Mouse (Mus musculus) neural tube, embryonic 14.5 days (tissue): ENCODE measurements around the gene Tgfbr3. TPM values are rescaled to one million over a fixed set of nuclear protein-coding genes. Genes with fewer than 3 reads are reported as not detected.
"Not testable (repeated sequence)": the region's sequence is repeated elsewhere in the genome, so short reads cannot be mapped to it uniquely, and the experiment has no call there.

Experiments
- ATAC-seq: fragments of 200-750 bp; cut with Nextera tagmentation; 2 replicates; pipeline ENCODE4 v1.8.0; 2017; ENCODE audit warnings: low read depth, mild to moderate bottlenecking, moderate TSS enrichment, moderate library complexity
- H3K27ac ChIP-seq: fragments of 300-500 bp; sonication (generic); 2 replicates; pipeline ENCODE4 v1.5.1; 2014; ENCODE audit warnings: low read depth, mild to moderate bottlenecking, control low read depth, low read length, moderate library complexity, mixed read lengths
- H3K27me3 ChIP-seq: fragments of 300-500 bp; sonication (generic); 2 replicates; pipeline ENCODE4 v1.6.1; 2014; ENCODE audit warnings: low read length; ENCODE audit not compliant: control insufficient read depth, insufficient read depth
- H3K36me3 ChIP-seq: fragments of 300-500 bp; sonication (generic); 2 replicates; pipeline ENCODE4 v1.6.1; 2014; ENCODE audit warnings: low read length, mixed read lengths; ENCODE audit not compliant: control insufficient read depth, insufficient read depth
- H3K4me1 ChIP-seq: fragments of 300-500 bp; sonication (generic); 2 replicates; pipeline ENCODE4 v1.6.1; 2014; ENCODE audit warnings: low read length; ENCODE audit not compliant: control insufficient read depth, insufficient read depth
- H3K4me2 ChIP-seq: fragments of 300-500 bp; sonication (generic); 2 replicates; pipeline ENCODE4 v1.6.1; 2014; ENCODE audit warnings: mild to moderate bottlenecking, low read depth, low read length, control low read depth
- H3K4me3 ChIP-seq: fragments of 300-500 bp; sonication (generic); 2 replicates; pipeline ENCODE4 v1.5.1; 2014; ENCODE audit warnings: low read depth, low read length, control low read depth, mixed read lengths
- H3K9ac ChIP-seq: fragments of 300-500 bp; sonication (generic); replicated peaks from 2 replicates; pipeline ENCODE4 v1.6.1; 2014; ENCODE audit warnings: low read depth, mild to moderate bottlenecking, control low read depth, low read length, mixed read lengths
- H3K9me3 ChIP-seq: fragments of 300-500 bp; sonication (generic); 2 replicates; pipeline ENCODE4 v1.6.1; 2016; ENCODE audit warnings: low read length; ENCODE audit not compliant: control insufficient read depth
- WGBS: fragments of 180-500 bp; shearing (Covaris S2); extraction: QIAGEN DNeasy Blood & Tissue Kit; methylation state at CpG from one replicate; pipeline ENCODE4 v1.1.7; 2014; 5-methylcytosine and 5-hydroxymethylcytosine counted together
- polyA plus RNA-seq: library from polyadenylated mRNA; unstranded; fragments of >200 nt; fragmentation: Nextera tagmentation; extraction: Ambion mirVana; gene quantifications from 2 replicates; pipeline ENCODE4 v1.2.1, GENCODE M21; 2014

Gene Tgfbr3
- polyA plus RNA-seq, 1 experiment from 2014 or later = 2.6 TPM

- H3K36me3 ChIP-seq, H3K4me2 ChIP-seq, H3K9me3 ChIP-seq, H3K27ac ChIP-seq, H3K4me3 ChIP-seq, H3K27me3 ChIP-seq, ATAC-seq, H3K9ac ChIP-seq: not testable (repeated sequence)
- 89% methylated on average over 2 of the region's 2 CpGs for WGBS
- H3K4me1 ChIP-seq = peaks cover 18% of the 10 kb centered on the region
These were observed 65.9 kb downstream of the Tgfbr3 start for GRCm38 (mm10) chr5:107223483-107223882.

DNA sequence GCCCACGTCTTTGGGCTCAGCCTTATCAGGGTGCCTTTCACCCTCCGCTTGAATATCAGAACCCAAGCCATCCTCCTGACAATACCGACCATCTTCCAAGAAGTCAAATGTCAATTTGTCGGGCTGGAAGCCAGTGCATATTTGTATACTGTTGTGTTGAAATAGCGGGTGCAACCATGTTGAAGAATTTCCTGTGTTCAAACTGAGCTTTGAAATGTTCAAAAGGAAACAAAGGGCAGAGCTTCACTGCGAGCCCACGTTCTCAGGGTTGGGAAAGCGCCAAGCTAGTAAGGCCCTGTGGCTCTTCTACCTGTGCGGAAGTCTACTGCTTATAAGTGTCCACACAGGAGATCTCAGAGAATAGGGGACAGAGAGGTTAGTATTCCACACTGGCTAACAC, 66.4 kb downstream of the Tgfbr3 start:
- no peak for ATAC-seq

GRCm38 (mm10) chr5:107222670-107223005, 66.8 kb downstream of the Tgfbr3 start:
- Histone ChIP-seq H3K4me1 (peaks cover 18% of the 10 kb centered on the region), H3K9ac (no peak overlapping the region), H3K4me3 (no peak overlapping the region), H3K27me3 (no peaks in the 10 kb centered on the region), H3K27ac (peak overlapping the region; percentile 64), H3K4me2 (peak overlapping the region; percentile 24), H3K36me3 (no peaks in the 10 kb centered on the region), H3K9me3 (no peaks in the 10 kb centered on the region)
- WGBS = 27% methylated on average over 1 of the region's 1 CpGs
- peak; percentile 25; the same call in 1 of the 2 replicates for ATAC-seq

More for the DNA sequence above, 66.4 kb downstream of the Tgfbr3 start:
- H3K9me3 ChIP-seq = no peaks in the 10 kb centered on the region
- H3K9ac ChIP-seq = no peak overlapping the region
- no peaks in the 10 kb centered on the region for H3K36me3 ChIP-seq
- H3K4me1 ChIP-seq = peaks cover 18% of the 10 kb centered on the region
- H3K27me3 ChIP-seq = no peaks in the 10 kb centered on the region
- no peak overlapping the region for H3K4me2 ChIP-seq
- H3K4me3 ChIP-seq = no peak overlapping the region
- no peak overlapping the region for H3K27ac ChIP-seq
- WGBS = 81% methylated on average over 9 of the region's 9 CpGs

GRCm38 (mm10) chr5:107221892-107222669, 67.3 kb downstream of the Tgfbr3 start:
- no peaks in the 10 kb centered on the region for H3K36me3 ChIP-seq
- H3K9me3 ChIP-seq = no peaks in the 10 kb centered on the region
- peaks cover 18% of the 10 kb centered on the region for H3K4me1 ChIP-seq
- H3K4me2 ChIP-seq = peak overlapping the region; percentile 24
- no peak overlapping the region for H3K4me3 ChIP-seq
- ATAC-seq = peak; percentile 81
- no peaks in the 10 kb centered on the region for H3K27me3 ChIP-seq
- 22% methylated on average over 17 of the region's 17 CpGs for WGBS
- H3K27ac ChIP-seq = peak overlapping the region; percentile 64
- no peak overlapping the region for H3K9ac ChIP-seq

DNA sequence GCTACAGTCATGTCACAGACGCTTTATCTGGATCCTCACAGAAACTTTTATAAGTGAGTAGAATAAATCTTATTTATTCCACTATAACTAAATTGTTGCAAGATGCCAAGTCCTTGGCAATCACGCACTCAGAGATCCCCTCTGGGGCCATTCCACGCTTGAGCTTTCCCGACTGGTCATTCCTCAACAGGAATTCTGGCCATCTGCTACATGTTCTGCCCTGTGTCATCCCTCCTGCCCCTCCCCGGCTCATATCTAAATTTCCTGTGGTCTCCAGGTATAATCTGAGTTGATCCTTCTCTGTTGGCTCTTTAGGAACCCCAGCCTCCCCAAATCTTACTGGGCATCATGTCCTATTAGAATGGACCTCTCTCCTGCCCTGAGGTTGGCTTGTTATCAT, 68.5 kb downstream of the Tgfbr3 start:
- no peaks in the 10 kb centered on the region for H3K27me3 ChIP-seq
- no peaks in the 10 kb centered on the region for H3K9me3 ChIP-seq
- no peaks in the 10 kb centered on the region for H3K36me3 ChIP-seq
- ATAC-seq = no peak
- no peak overlapping the region for H3K4me2 ChIP-seq
- H3K9ac ChIP-seq = no peak overlapping the region
- H3K4me1 ChIP-seq = peaks cover 18% of the 10 kb centered on the region
- no peak overlapping the region for H3K27ac ChIP-seq
- H3K4me3 ChIP-seq = no peak overlapping the region
- 61% methylated on average over 5 of the region's 5 CpGs for WGBS

DNA sequence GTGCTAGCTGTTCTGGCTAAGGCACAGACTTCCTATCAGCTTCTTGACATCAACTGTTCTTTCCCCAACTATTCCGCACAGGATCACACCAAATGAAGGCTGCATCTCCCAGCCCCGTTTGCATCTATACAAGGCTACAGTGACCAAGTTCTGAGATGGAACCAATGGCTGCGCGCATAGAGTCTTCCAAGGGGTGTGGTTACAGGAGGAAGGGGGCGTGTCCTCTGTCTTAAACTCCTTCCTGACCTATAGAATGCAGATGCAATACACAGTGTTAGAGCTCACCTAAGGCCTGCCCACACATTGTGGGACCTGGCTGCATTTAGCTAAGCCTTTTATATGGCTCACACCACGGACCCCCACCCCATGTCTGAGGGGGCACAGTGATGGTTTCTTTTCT, 69.5 kb downstream of the Tgfbr3 start:
- H3K27ac ChIP-seq = no peak overlapping the region
- no peaks in the 10 kb centered on the region for H3K27me3 ChIP-seq
- WGBS = 88% methylated on average over 6 of the region's 6 CpGs
- H3K4me3 ChIP-seq = no peak overlapping the region
- no peak for ATAC-seq
- no peak overlapping the region for H3K9ac ChIP-seq
- H3K36me3 ChIP-seq = no peaks in the 10 kb centered on the region
- H3K9me3 ChIP-seq = no peaks in the 10 kb centered on the region
- no peak overlapping the region for H3K4me2 ChIP-seq
- peaks cover 18% of the 10 kb centered on the region for H3K4me1 ChIP-seq

DNA sequence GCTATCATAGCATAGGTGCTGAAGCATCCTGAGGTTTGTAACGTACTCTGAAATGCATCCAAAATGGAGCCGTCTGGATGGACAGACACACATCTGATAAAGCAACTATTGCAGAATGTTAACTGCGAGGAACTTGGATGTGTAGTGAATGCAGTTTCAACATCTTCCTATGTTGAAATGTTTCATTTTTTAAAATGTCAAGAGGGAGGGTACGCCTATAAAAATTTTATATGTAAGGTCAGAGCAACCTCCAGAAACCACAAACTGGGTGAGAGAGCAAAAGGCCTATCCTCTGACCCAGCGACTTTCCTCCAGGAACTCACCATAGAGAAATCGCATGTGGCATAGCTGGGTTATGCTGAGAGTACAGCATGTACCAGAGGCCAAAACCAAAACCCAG, 70.1 kb downstream of the Tgfbr3 start:
- ATAC-seq = no peak
- Histone ChIP-seq H3K36me3 (no peaks in the 10 kb centered on the region), H3K9ac (no peak overlapping the region), H3K9me3 (no peaks in the 10 kb centered on the region), H3K4me3 (no peak overlapping the region), H3K4me2 (no peak overlapping the region), H3K27ac (no peak overlapping the region), H3K4me1 (peaks cover 18% of the 10 kb centered on the region), H3K27me3 (no peaks in the 10 kb centered on the region)
- 92% methylated on average over 6 of the region's 6 CpGs for WGBS

DNA sequence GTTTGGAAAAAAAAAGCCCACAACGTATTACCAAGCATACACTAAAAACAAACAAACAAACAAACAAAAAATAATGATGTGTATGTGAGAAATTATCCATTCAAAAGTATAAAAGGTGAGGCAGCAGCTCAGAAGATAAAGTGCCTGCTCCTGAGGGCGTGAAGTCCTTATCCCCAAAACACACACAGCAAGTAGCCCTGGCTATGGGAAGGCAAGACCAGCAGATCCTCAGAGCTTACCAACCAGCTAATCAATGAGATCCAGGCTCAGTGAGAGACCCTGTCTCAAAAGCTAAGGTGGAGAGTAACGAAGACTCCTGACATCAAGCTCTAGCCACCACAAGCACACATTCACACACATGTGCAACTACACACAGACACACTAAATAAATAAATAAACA, 70.8 kb downstream of the Tgfbr3 start:
- 85% methylated on average over 3 of the region's 3 CpGs for WGBS
- no peaks in the 10 kb centered on the region for H3K36me3 ChIP-seq
- H3K27me3 ChIP-seq = no peaks in the 10 kb centered on the region
- no peak overlapping the region for H3K4me3 ChIP-seq
- peaks cover 18% of the 10 kb centered on the region for H3K4me1 ChIP-seq
- H3K4me2 ChIP-seq = no peak overlapping the region
- no peaks in the 10 kb centered on the region for H3K9me3 ChIP-seq
- no peak for ATAC-seq
- no peak overlapping the region for H3K9ac ChIP-seq
- no peak overlapping the region for H3K27ac ChIP-seq

DNA sequence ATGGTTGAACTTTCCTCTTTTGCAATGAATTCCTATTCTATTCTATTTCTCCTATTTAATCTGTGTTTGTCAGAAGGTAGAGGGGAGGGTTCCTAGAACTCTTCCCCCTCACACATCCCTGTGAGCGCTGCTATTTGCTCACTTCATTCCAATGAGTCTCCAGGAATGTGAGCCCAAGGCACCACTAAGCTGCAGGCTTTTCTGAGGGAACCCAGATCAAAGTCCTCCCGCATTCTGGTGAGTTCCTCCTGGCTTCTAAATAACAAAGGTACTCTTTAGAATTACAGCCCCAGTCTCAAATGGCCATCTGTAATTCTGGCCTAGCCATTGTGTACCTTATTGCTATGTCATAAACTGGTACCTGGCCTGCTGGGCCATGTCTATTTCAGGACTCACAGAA, 72.3 kb downstream of the Tgfbr3 start:
- Histone ChIP-seq H3K4me2 (no peak overlapping the region), H3K4me1 (peaks cover 12% of the 10 kb centered on the region), H3K27ac (no peak overlapping the region), H3K9me3 (no peaks in the 10 kb centered on the region), H3K9ac (no peak overlapping the region), H3K36me3 (no peaks in the 10 kb centered on the region), H3K27me3 (no peaks in the 10 kb centered on the region), H3K4me3 (no peak overlapping the region)
- ATAC-seq = no peak
- 23% methylated on average over 2 of the region's 2 CpGs for WGBS
